Mouse (Mus musculus) stomach, embryonic 15.5 days (tissue): Measurements from ENCODE around the gene Pfn5. TPM values are rescaled to one million over a fixed set of nuclear protein-coding genes. Genes with fewer than 3 reads are reported as not detected.
"Not testable (repeated sequence)": the region's sequence is repeated elsewhere in the genome, so short reads cannot be mapped to it uniquely, and the experiment has no call there.

Source experiments
- ATAC-seq: fragments of 200-750 bp; cut with Nextera tagmentation; 2 replicates; pipeline ENCODE4 v1.8.0; 2017; ENCODE audit warnings: low read depth, moderate number of reproducible peaks, moderate TSS enrichment; ENCODE audit not compliant: insufficient read depth, low FRiP score
- H3K27ac ChIP-seq: fragments of 300-500 bp; sonication (generic); 2 replicates; pipeline ENCODE4 v1.5.1; 2015; ENCODE audit warnings: mild to moderate bottlenecking, inconsistent platforms
- H3K27me3 ChIP-seq: fragments of 300-500 bp; sonication (generic); replicated peaks from 2 replicates; pipeline ENCODE4 v1.6.1; 2015; ENCODE audit warnings: inconsistent platforms
- H3K36me3 ChIP-seq: fragments of 300-500 bp; sonication (generic); 2 replicates; pipeline ENCODE4 v1.6.1; 2015; ENCODE audit warnings: inconsistent platforms
- H3K4me1 ChIP-seq: fragments of 300-500 bp; sonication (generic); 2 replicates; pipeline ENCODE4 v1.6.1; 2015; ENCODE audit warnings: inconsistent platforms
- H3K4me2 ChIP-seq: fragments of 300-500 bp; sonication (generic); 2 replicates; pipeline ENCODE4 v1.6.1; 2015; ENCODE audit warnings: mild to moderate bottlenecking, inconsistent platforms
- H3K4me3 ChIP-seq: fragments of 300-500 bp; sonication (generic); replicated peaks from 2 replicates; pipeline ENCODE4 v1.5.1; 2015; ENCODE audit warnings: inconsistent platforms
- H3K9ac ChIP-seq: fragments of 300-500 bp; sonication (generic); 2 replicates; pipeline ENCODE4 v1.6.1; 2015; ENCODE audit warnings: inconsistent platforms
- H3K9me3 ChIP-seq: fragments of 300-500 bp; sonication (generic); 2 replicates; pipeline ENCODE4 v1.6.1; 2016; ENCODE audit warnings: inconsistent platforms
- WGBS: fragments of 180-500 bp; shearing (Covaris S2); methylation state at CpG from one replicate; pipeline ENCODE4 v1.1.7; 2015; 5-methylcytosine and 5-hydroxymethylcytosine counted together
- polyA plus RNA-seq: library from polyadenylated mRNA; unstranded; fragments of >200 nt; fragmentation: Nextera tagmentation; extraction: Ambion mirVana; gene quantifications from 2 replicates; pipeline ENCODE4 v1.2.1, GENCODE M21; 2015

Pfn5 gene
- polyA plus RNA-seq = not detected in 2 replicates

DNA sequence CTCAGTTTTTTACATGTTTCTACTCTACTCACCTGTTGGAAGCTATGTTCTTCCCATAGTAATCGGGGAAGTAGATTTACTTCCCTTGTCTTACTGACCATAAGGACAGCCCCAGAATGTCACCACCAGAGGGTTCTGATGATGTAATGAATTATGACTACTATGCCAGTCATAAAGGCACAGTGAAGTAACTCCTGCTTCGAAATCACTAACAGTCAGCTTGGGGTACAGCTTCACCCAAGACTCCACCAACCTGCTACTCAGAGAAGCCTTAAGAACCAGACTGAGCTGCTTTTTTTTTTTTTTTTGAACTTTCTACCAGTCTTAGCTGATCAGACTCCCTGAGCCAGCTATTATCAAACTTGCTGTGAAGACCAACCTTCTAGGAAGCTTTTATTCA, at the start of gene Pfn5, which contains the start of gene Asb12:
TSS of gene Pfn5 (plus strand) at position 218 of the 400 bp plus-strand sequence.
TSS of gene Asb12 (minus strand) at position 101 of the 400 bp plus-strand sequence.
- no peak for ATAC-seq
- Histone ChIP-seq H3K9ac (no peak within 1 kb of the TSS), H3K4me2 (no peak within 1 kb of the TSS), H3K9me3 (no peaks in the 10 kb centered on the region), H3K27me3 (no peaks in the 10 kb centered on the region), H3K27ac (no peak within 1 kb of the TSS), H3K4me1 (no peaks in the 10 kb centered on the region), H3K4me3 (no peak within 1 kb of the TSS), H3K36me3 (no peaks in the 10 kb centered on the region)
- WGBS = 78% methylated on average over 2 of the region's 2 CpGs

DNA sequence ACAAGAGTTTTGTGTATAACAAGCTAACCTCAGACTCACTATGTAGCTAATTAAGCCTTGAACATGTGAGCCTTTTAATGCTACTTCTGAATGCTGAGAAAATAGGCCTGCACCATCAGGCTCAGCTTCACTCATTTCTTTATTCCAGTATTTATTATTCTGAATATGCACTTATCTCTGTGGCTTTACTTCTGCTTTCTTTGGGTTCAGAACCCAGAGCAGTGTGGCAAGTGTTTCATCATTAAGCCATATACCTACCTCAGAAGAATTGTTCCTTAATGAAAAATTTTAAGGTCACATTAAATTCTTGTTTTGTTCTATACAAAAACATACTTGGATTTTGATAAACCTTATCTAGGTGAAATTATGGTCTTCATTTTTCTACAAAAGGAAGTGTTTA, 34.0 kb upstream of the Pfn5 start:
- Histone ChIP-seq H3K4me1 (no peaks in the 10 kb centered on the region), H3K36me3 (no peaks in the 10 kb centered on the region), H3K4me3 (no peak overlapping the region), H3K4me2 (no peak overlapping the region), H3K9me3 (no peaks in the 10 kb centered on the region), H3K27ac (no peak overlapping the region), H3K27me3 (no peaks in the 10 kb centered on the region), H3K9ac (no peak overlapping the region)
- no peak for ATAC-seq

DNA sequence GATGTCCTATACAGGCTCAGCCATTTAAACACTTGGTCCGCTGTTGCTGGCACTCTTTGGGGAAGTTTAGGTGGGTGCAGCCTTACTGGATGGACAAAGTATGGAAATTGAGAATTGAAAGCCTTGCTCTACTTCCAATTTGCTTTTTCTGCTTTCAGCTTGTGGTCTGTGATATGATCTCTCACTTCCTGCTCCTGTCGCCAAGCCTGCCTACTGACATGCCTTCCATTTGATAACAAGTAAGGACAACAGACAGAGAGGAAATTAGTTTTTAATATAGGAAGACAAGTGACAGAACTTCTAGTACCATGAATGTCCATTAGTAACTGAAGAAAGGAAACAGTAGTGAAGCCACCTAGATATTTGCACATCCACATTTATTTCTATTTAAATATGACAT, 32.7 kb upstream of the Pfn5 start:
- no peak for ATAC-seq
- Histone ChIP-seq H3K27me3 (no peaks in the 10 kb centered on the region), H3K27ac (no peak overlapping the region), H3K4me3 (no peak overlapping the region), H3K9me3 (no peaks in the 10 kb centered on the region), H3K4me2 (no peak overlapping the region), H3K4me1 (no peaks in the 10 kb centered on the region), H3K9ac (no peak overlapping the region), H3K36me3 (no peaks in the 10 kb centered on the region)
- WGBS = 77% methylated on average over 2 of the region's 2 CpGs

DNA sequence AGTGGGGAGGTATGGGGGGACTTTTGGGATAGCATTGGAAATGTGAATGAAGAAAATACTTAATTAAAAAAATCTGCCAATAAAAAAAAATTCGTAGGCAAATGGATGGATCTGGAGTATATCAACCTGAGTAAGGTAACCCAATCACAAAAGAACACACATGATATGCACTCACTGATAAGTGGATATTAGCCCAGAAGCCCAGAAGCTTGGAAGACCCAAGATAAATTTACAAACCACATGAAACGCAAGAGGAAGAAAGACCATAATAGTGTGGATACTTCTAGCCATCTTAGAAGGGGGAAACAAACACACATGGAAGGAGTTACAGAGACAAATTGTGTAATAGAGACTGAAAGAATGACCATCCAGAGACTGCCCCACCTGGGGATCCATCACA, 22.4 kb upstream of the Pfn5 start:
- not testable (repeated sequence) for H3K4me3 ChIP-seq, H3K9ac ChIP-seq

DNA sequence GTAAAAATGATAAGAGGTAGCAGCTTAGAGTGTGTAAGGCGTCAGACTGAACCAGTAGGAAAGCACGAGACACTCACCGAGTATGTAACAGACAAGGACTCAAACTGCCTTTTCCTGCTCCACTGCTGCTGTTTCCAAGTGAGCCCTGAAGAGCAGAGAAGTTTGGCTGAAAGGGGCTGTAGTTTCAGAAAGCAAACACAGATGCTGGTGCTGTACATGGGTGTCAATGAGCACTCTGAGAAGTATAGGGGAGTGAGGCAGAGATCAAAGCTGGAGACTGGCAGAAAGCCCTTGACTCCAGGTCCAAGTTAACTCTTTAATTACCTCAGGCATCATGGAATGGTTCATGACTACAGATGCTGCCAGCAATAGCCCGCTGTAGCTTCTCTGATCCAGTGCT, 3.6 kb upstream of the Pfn5 start:
- no peak for ATAC-seq
- Histone ChIP-seq H3K9me3 (no peaks in the 10 kb centered on the region), H3K27me3 (no peaks in the 10 kb centered on the region), H3K36me3 (no peaks in the 10 kb centered on the region), H3K4me1 (no peaks in the 10 kb centered on the region), H3K4me3 (no peak overlapping the region), H3K27ac (no peak overlapping the region), H3K4me2 (no peak overlapping the region), H3K9ac (no peak overlapping the region)
- WGBS = 69% methylated on average over 4 of the region's 4 CpGs

More for the DNA sequence above, 22.4 kb upstream of the Pfn5 start:
- not testable (repeated sequence) for H3K4me2 ChIP-seq, H3K9me3 ChIP-seq, H3K36me3 ChIP-seq, ATAC-seq, H3K4me1 ChIP-seq, H3K27me3 ChIP-seq, H3K27ac ChIP-seq
- WGBS = 82% methylated on average over 2 of the region's 2 CpGs

DNA sequence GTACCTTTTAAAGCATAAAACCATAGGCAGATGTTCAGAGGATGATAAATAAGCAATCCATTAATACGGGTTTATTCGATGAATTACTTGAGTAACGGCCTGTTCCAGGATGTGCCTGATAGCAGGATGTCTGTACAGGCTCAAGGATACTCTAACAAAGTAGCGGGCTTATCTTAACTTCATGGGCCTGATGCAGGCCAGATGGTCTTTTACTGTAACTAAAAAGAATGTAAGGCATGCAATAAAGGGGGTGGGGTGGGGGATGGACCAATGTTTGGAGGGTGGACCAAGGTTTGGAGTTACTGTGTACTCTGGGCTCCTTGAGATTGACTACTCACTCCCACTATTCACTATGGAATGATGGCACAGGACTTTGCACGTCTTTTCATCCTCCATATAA, 42.7 kb downstream of the Pfn5 start:
- no peak overlapping the region for H3K4me3 ChIP-seq
- no peak overlapping the region for H3K9ac ChIP-seq
- no peaks in the 10 kb centered on the region for H3K36me3 ChIP-seq
- no peak for ATAC-seq
- H3K27ac ChIP-seq = no peak overlapping the region
- no peaks in the 10 kb centered on the region for H3K4me1 ChIP-seq
- 41% methylated on average over 5 of the region's 5 CpGs for WGBS
- no peak overlapping the region for H3K4me2 ChIP-seq
- no peaks in the 10 kb centered on the region for H3K9me3 ChIP-seq
- no peaks in the 10 kb centered on the region for H3K27me3 ChIP-seq

Other genes starting within 250 kb of the Pfn5 start
- 12.4 and 12.5 TPM in 2 replicates for gene Amer1, start 113.2 kb upstream of the Pfn5 start, polyA plus RNA-seq
- not detected in 2 replicates for gene Asb12, start 117 bp upstream of the Pfn5 start, polyA plus RNA-seq
- 14.9 and 15.3 TPM in 2 replicates for gene Zc4h2, start 100.4 kb downstream of the Pfn5 start, polyA plus RNA-seq
- 2.1 and 2.3 TPM in 2 replicates for gene Zc3h12b, start 153.6 kb downstream of the Pfn5 start, polyA plus RNA-seq